Mouse (Mus musculus) testis, postnatal 14 days (tissue): ENCODE results near the gene Artn.

Experiments used
- DNase-seq: peaks from one replicate; pipeline ENCODE4 v3.0.0; 2021; ENCODE audit warnings: low spot score

Artn gene

DNA sequence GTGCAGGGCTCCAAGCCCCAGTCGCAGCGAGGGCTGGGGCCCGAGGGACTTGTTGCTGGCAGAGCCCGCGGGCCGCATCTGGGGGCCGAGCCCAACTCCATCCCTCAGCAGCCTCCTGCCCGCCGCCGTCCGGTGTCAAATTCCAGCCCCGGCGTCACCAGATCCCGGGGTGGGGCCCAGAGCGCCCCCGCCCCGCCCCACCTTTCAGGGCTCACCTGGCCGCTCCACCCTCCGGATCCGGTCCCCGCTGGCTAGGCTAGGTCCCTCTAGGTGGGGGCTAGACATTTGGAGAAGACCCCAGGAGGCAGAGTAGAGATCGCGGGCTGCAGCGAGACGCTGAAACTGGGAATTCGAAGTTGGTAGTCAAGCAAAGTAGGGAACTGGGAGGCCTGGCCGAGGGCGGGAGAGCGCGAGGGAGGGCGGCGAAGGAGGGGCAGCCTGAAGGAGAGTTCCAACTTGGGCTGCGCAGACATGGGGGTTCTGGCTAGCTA lies at the start of gene Artn:
TSS of gene Artn (minus strand) at position 373 of the 491 bp plus-strand sequence.
- peak; percentile 57 for DNase-seq

- DNase-seq = no peak
These were observed 49.6 kb upstream of the Artn start for GRCm38 (mm10) chr4:117979181-117979580.

DNA sequence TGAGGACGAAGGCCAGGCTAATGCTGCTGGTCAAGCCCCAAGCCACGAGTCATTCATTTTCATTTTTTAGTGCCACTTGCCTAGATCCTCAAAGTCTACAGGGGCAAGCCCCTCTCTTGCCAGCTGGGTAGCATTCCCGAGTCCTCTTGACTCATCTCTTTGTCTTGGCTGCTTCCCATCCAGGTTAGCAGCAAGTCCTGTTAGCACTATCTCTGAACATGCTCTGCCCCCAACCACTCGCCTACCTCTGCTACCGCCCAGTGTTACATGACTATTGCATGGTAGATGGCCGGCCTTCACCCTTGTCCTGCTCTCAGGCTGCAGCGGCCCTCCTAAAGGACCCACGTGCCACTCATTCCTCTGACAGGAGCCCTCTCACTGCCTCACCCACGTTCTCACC lies 48.7 kb upstream of the Artn start:
- no peak for DNase-seq

DNA sequence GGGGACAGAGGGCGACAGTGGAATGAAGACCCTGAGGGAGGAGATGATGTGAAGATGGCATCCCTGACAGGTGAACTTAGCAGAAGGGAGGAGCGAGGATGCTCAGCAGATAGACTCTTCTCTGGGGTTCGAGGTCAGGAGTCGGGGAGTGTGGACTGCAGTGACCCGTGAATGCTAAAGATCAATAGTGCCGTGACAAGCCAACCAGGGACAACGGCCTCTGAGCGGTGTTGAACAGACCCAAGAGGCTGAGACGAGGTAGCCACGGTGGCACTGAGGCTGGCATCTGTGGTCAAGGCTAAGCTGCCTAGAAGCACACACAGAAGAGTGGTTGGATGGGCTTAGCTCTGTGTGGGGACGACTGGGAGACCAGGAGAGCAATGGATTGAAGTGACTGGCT lies 48.3 kb upstream of the Artn start:
- DNase-seq = no peak

DNA sequence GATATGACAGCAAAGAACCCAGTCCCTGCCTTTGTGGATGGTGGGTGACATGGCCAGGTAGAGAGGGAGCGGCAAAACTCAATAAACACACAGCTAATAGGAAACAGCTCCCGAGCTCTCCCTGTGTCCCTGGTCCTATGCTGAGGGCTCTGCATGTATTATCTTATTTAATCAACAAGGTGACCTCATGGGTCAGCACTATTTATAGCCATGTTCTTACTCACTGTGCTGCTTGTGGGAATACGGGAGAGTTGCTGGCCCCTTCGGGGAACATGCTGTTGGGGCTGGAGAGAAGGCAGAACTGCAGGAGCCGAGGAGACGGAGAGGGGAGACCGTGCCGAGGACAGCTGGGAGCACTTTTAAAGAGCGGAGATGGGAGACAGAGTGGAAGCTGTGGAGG lies 47.8 kb upstream of the Artn start:
- DNase-seq = no peak

DNA sequence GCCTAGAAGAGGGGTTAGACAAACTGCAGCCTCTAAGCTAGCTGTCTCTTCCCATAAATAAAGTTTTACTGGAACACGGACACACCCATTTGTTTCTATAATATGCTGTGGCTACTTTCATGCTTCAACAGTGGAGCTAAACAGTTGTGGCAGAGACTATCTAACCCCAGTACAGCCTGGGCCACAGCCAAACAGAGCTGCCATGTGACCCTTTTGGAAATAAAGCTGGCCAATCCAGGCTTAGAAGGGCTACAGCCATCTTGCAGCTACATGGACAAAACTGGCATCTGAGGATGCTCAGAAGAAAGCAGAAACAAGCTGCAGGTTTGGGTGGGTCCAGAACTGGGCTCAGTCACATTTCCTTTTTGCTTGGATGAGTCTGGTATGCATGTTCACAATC lies 46.3 kb upstream of the Artn start:
- DNase-seq = no peak

DNA sequence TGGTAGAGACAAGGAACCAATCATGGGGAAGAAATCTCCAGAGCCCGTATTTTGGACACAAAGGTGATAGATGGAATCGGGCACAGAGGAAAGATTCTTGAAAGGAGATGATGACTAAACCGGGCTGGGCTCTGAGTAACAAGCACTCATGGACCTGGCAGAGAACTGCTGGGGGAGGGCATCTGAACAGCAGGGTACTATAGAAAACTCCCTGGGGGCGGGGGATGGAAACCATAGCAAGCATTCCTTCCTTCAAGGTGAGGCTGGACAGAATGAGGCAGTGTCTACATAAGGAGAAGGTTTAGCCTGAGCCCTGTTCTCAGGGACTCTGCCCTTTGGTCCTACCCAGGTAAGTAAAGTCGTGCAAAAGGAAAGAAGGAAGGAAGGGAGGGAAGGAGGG lies 45.2 kb upstream of the Artn start:
- DNase-seq = no peak

GRCm38 (mm10) chr4:117972999-117973398 lies 43.4 kb upstream of the Artn start:
- no peak for DNase-seq

GRCm38 (mm10) chr4:117964346-117965025 lies 34.9 kb upstream of the Artn start:
- DNase-seq = peak; percentile 54

DNA sequence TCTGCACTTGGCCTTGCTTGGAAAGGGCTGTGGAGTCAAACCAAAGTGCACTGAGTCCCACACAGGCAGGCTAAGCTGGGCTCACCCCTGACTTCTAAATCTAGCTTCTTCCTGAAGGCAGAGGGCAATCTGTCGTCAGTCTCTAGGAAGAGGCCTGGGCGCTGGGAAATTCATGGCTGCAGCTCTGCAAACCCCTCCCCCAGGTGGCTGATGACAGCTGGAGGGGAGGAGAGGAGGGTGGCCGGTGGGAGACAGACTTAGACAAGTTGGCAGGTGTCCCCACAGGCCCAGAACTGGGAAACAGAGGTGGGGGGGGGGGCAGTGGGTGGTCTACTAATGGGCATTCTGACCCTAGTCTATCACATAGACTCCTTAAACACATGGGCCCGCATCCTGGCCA lies 27.9 kb upstream of the Artn start:
- DNase-seq = no peak

GRCm38 (mm10) chr4:117947493-117947892 lies 17.9 kb upstream of the Artn start:
- no peak for DNase-seq

DNA sequence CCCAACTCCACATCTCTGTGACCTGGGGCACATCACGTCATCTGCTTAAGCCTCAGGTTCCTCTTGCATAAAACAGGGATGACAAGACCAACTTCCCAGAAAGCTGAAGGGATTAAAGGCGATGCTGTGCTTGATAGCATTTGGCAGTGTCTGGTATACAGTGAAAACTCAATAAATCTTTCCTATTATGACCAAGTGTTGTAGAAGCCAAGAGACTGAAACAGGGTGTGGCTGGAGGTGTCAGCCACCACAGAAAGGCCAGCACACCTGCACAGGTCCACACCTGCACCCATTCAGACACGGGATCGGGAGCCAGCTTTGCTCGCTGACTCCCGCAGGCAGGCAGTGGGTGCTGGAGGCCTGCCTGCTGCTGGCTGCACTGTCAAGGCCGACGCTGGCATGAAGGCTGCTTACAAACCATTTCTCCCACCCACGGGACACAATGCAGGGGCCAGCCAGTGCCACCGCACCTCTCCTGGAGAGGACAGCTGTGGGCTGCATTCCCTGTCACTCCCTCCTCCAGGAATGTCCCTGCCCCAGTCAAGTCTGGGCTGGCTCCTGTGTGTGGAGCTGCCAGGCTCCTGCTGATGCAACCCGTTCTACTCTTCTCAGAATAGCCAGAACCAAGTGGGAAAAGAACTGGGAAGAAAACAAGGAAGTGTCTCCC lies 17.2 kb upstream of the Artn start:
- DNase-seq = no peak

DNA sequence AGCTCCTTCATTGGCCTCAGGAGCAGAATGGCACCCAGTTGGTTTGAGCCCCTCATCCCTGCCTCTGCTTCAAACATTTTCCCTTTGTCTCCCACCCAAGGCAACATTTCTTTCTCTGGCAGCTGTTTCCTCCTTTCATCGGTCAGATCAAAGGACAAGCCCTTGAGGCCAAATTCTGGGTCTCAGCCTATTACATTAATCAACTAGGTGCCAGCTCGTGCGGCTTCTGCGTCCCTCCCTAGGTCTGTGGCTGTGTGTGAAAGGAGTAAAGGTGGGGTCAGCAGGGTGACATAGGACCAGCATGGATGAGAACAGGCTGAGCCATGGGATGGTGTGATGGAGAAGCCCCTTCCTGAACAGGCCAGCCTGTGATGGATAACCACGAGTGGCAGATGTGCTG lies 13.8 kb upstream of the Artn start:
- DNase-seq = no peak

GRCm38 (mm10) chr4:117936964-117937363 lies 7.4 kb upstream of the Artn start:
- DNase-seq = no peak

DNA sequence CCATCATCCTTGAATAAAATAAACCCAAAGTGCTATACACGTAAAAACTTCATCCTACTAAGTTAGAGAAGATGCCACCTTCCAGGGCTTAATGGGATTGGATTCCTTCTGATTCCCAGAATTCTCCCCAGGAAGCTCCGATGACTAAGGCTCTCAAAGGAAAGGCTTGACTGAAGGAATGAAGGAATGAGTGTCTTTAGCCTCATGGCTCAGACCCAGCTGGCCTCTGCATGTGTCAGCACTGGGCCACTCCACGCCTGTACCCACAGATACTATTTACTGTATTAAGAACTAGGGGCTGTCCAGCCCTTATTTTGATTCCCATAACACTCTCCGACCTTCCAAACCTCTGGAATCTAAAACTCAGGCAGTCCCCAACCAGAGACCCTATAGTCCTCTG lies 4.5 kb upstream of the Artn start:
- DNase-seq = no peak

DNA sequence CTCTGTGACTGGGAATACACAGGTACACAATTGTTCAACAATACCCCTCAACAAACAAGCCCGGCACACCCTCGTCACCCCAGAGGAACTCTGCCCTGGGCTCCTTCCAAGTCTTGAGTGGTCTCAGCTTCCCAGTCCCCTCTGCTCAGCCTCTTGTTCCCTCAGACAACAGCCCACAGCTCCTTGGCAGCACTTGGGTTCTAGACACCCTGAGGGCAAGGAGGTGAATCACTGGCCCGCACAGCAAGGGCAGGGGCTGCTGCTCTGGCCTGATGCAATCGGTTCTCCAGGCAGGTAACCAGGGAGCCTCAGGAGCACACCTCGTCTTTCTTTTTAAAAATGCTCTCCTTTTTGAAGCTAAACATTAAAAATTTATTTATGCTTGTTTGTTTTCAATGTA lies 3.7 kb upstream of the Artn start:
- no peak for DNase-seq

GRCm38 (mm10) chr4:117928699-117929241 lies 793 bp downstream of the Artn start:
- no peak for DNase-seq

GRCm38 (mm10) chr4:117928234-117928633 lies 1.3 kb downstream of the Artn start:
- peak; percentile 58 for DNase-seq

DNA sequence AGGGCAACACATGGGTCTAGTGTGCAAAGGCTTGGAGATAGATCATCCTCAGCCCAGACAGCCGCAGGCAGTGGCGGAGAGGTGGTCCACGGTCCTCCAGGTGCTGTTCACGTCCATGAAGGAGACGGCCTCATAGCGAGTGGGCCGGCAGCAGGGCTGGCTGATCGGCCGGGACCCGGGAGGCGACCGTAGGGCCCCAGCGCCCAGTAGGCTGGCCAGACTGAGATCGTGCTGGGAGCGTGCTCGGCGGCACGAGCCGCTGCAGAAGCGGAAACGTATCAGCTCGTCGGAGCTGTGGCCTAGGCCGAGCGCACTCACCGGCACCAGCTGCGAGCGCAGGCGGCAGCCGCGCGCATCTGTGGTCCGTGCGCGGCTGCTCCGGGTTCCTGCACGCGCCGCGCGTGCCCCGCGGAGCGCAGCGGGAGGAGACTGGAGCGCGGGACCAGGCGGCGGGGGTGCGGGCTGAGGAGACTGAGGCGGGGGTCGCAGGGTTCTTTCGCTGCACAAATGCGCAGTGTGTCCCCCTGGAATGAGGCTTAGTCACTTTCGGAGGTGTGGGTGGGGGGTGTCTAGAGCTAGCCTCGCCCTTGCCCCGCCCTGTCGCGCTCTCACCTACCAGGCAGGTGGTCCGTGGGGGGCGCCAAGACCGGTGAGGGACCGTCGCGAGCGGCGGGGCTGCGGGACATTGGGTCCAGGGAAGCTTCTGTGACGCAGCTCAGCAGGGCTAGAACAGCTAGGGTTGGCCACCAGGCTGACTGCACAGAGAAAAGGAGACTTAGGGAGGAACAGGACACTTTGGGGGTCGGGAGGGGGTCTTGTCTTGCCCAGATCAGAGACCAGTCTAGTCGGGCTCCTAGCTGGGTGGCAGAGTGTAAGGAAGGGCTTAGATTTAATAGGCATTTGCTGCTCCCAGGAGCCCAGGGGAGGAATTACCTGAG lies 2.7 kb downstream of the Artn start:
- peak; percentile 64 for DNase-seq

DNA sequence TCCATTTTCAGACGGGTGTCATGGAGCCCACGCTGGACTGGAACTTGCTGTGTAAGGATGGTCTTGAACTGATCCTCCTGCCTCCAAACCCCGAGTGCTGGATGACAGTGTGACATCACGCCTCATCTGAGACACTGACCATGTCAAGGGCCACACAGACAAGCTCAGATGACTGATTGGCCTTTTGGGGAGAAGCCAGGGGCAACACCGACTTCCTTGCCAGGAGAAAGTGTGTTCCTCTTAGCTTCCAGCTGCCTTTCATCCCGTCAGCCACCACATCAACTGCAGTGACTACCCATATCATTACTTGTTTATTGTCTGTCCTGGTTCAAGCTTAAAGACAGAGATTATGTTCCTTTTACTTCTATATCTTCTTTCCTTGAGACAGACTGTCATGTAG lies 4.6 kb downstream of the Artn start:
- DNase-seq = no peak

GRCm38 (mm10) chr4:117923450-117923849 lies 6.1 kb downstream of the Artn start:
- no peak for DNase-seq

- DNase-seq = no peak
These were observed 8.2 kb downstream of the Artn start for GRCm38 (mm10) chr4:117921358-117921757.
